Mouse (Mus musculus) ES-Bruce4 (cell line): ENCODE results near the gene Dio1. TPM values are rescaled to one million over a fixed set of nuclear protein-coding genes. Genes with fewer than 3 reads are reported as not detected.

Experiments
- H3K27ac ChIP-seq: 2 replicates; pipeline ENCODE4 v1.5.1; 2012; ENCODE audit warnings: low read length, inconsistent platforms; ENCODE audit not compliant: insufficient read depth
- H3K27me3 ChIP-seq: 2 replicates; pipeline ENCODE4 v1.6.1; 2012; ENCODE audit warnings: mild to moderate bottlenecking, low read length, inconsistent platforms; ENCODE audit not compliant: control insufficient read depth, poor library complexity, insufficient read depth, severe bottlenecking
- H3K36me3 ChIP-seq: 2 replicates; pipeline ENCODE4 v1.6.1; 2012; ENCODE audit warnings: inconsistent platforms, mild to moderate bottlenecking, low read length, moderate library complexity; ENCODE audit not compliant: control insufficient read depth, poor library complexity, insufficient read depth, severe bottlenecking
- H3K4me1 ChIP-seq: one replicate; pipeline ENCODE4 v1.8.1; 2011; ENCODE audit warnings: low read length; ENCODE audit not compliant: control insufficient read depth, insufficient read depth
- H3K4me3 ChIP-seq: 2 replicates; pipeline ENCODE4 v1.5.1; 2011; ENCODE audit warnings: low read depth, mild to moderate bottlenecking, low read length
- H3K9ac ChIP-seq: 2 replicates; pipeline ENCODE4 v1.6.1; 2012; ENCODE audit warnings: low read depth, mild to moderate bottlenecking, inconsistent platforms; ENCODE audit not compliant: poor library complexity, severe bottlenecking
- H3K9me3 ChIP-seq: replicated peaks from 2 replicates; pipeline ENCODE4 v1.6.1; 2012; ENCODE audit warnings: mild to moderate bottlenecking, low read length, inconsistent platforms; ENCODE audit not compliant: control insufficient read depth, poor library complexity, insufficient read depth, severe bottlenecking
- CTCF ChIP-seq: IDR thresholded peaks from one replicate; pipeline ENCODE4 v1.8.1; 2011; ENCODE audit warnings: low read depth, low read length
- EP300 ChIP-seq: IDR thresholded peaks from 2 replicates; pipeline ENCODE4 v1.6.1; 2011; ENCODE audit warnings: low read depth, low read length; ENCODE audit not compliant: insufficient read depth
- POLR2A ChIP-seq: IDR thresholded peaks from one replicate; pipeline ENCODE4 v1.8.1; 2011; ENCODE audit warnings: low read length; ENCODE audit not compliant: insufficient read depth
- polyA plus RNA-seq: library from polyadenylated mRNA; stranded (reverse); fragments of >200 nt; gene quantifications from 2 replicates; pipeline ENCODE4 v1.2.4, GENCODE M21; 2011; ENCODE audit warnings: low read depth; ENCODE audit not compliant: missing spikeins, insufficient read depth, insufficient read length

Gene Dio1
- polyA plus RNA-seq, 1 experiment = not detected

GRCm38 (mm10) chr4:107299779-107300340 lies 7.1 kb downstream of the Dio1 start:
- no peak for TF ChIP-seq EP300
- TF ChIP-seq CTCF = no peak
- no peak for TF ChIP-seq POLR2A
- H3K9me3 ChIP-seq = no peaks in the 10 kb centered on the region

GRCm38 (mm10) chr4:107298071-107298606 lies 8.8 kb downstream of the Dio1 start:
- no peaks in the 10 kb centered on the region for H3K9me3 ChIP-seq
- no peaks in the 10 kb centered on the region for H3K36me3 ChIP-seq
- H3K9ac ChIP-seq = no peak overlapping the region
- H3K4me3 ChIP-seq = no peak overlapping the region
- no peak overlapping the region for H3K27ac ChIP-seq
- TF ChIP-seq EP300 (no peak), CTCF (no peak), POLR2A (no peak)
- no peaks in the 10 kb centered on the region for H3K27me3 ChIP-seq
- H3K4me1 ChIP-seq = no peaks in the 10 kb centered on the region

More at GRCm38 (mm10) chr4:107299779-107300340, 7.1 kb downstream of the Dio1 start:
- Histone ChIP-seq H3K4me3 (no peak overlapping the region), H3K4me1 (no peaks in the 10 kb centered on the region), H3K27ac (no peak overlapping the region), H3K36me3 (no peaks in the 10 kb centered on the region), H3K27me3 (no peaks in the 10 kb centered on the region), H3K9ac (no peak overlapping the region)

GRCm38 (mm10) chr4:107292273-107292662 lies 14.7 kb downstream of the Dio1 start:
- H3K27me3 ChIP-seq = no peaks in the 10 kb centered on the region
- H3K9ac ChIP-seq = no peak overlapping the region
- H3K4me1 ChIP-seq = no peaks in the 10 kb centered on the region
- no peak overlapping the region for H3K27ac ChIP-seq
- TF ChIP-seq CTCF = no peak
- TF ChIP-seq POLR2A = no peak
- TF ChIP-seq EP300 = no peak
- H3K9me3 ChIP-seq = no peaks in the 10 kb centered on the region
- H3K4me3 ChIP-seq = no peak overlapping the region
- no peaks in the 10 kb centered on the region for H3K36me3 ChIP-seq

- H3K27me3 ChIP-seq = no peaks in the 10 kb centered on the region
- TF ChIP-seq POLR2A (no peak), EP300 (no peak), CTCF (no peak)
- H3K9me3 ChIP-seq = no peaks in the 10 kb centered on the region
- no peaks in the 10 kb centered on the region for H3K4me1 ChIP-seq
- no peaks in the 10 kb centered on the region for H3K36me3 ChIP-seq
- H3K9ac ChIP-seq = no peak overlapping the region
- H3K4me3 ChIP-seq = no peak overlapping the region
- no peak overlapping the region for H3K27ac ChIP-seq
Measured at GRCm38 (mm10) chr4:107291611-107292272, 15.2 kb downstream of the Dio1 start.

- Histone ChIP-seq H3K36me3 (no peaks in the 10 kb centered on the region), H3K9ac (no peak overlapping the region), H3K4me3 (no peak overlapping the region), H3K4me1 (no peaks in the 10 kb centered on the region), H3K27me3 (no peaks in the 10 kb centered on the region), H3K27ac (no peak overlapping the region), H3K9me3 (no peaks in the 10 kb centered on the region)
- TF ChIP-seq EP300 (no peak), POLR2A (no peak), CTCF (no peak)
Measured at GRCm38 (mm10) chr4:107287517-107287916, 19.5 kb downstream of the Dio1 start.

- Histone ChIP-seq H3K36me3 (no peaks in the 10 kb centered on the region), H3K4me3 (no peak overlapping the region), H3K27ac (no peak overlapping the region), H3K27me3 (no peaks in the 10 kb centered on the region), H3K9me3 (no peaks in the 10 kb centered on the region), H3K9ac (no peak overlapping the region), H3K4me1 (no peaks in the 10 kb centered on the region)
- TF ChIP-seq EP300 (no peak), POLR2A (no peak), CTCF (no peak)
Measured at GRCm38 (mm10) chr4:107286386-107286785, 20.6 kb downstream of the Dio1 start.
